Mouse (Mus musculus) lung, postnatal 25 days (tissue): Measurements from ENCODE around the gene Sds.
A peak's percentile ranks its signal among the peaks of the same experiment; 100 is the strongest.
"Not testable (repeated sequence)": the region's sequence is repeated elsewhere in the genome, so short reads cannot be mapped to it uniquely, and the experiment has no call there.

Experiments used
- DNase-seq: peaks from one replicate; pipeline ENCODE4 v3.0.0; 2022; ENCODE audit warnings: low spot score

Sds gene

DNA sequence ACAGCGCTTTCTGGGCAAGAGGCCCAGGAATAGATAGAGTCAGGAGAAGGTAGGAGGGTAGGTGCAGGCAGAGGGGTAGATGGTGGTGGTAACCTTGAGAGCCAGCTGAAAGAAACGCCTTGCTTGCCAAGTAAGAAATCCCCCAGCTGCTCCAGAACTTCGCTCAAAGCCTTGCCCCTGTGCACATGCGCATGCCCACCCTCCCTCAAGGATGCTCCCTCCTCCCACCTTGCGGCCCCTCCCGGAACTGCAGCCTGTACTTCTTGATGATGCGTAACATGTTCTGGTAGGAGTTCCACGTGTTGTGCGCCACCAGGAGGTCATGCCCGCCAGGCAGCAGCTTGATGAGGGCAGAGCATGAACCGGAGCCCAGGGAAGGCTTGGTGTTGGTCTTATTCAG is 16.1 kb downstream of the Sds start:
- no peak for DNase-seq

DNA sequence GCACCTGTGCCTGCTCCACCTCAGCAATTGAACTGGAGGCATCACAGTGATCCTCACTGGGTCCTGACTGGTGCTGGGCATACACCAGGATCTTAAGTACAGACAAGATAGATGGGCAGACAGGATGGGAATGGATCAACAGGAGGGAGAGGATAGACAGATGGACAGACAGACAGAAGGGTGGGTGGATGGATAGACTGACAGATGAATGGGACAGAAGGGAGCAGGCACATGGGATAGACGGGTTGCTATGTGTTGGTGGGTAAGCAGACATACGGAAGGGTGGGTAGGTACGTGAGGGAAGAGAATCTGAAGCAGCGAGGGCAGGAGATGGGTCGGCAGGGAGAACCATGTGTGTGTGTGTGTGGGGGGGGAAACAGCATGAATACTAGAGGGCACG is 17.1 kb downstream of the Sds start:
- DNase-seq: no peak

DNA sequence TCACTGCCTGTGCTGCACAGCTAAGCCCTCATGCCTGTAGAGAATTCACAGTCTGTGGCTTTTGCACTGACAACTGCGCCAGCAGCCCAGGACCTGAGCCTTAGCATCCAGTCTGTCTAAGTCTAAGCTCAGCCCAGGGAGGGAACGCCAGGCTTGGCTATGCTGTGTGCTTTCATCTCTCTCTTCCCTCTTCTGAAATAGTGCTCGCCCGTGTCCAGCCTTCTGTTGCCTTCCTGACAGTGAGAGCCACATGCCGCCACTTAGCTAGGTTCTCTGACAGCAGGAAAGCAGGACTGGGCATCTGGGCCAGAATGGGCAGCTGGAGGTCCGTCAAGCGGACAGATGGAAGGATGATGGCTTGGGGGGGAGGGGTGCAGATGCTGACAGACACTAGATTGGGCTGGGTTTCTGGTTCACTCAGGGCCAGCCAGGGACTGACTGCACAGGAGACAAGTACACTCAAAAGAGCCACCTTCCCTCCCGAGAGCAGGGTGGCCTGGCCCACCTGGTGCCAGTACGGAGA is 17.6 kb downstream of the Sds start:
- no peak for DNase-seq

DNA sequence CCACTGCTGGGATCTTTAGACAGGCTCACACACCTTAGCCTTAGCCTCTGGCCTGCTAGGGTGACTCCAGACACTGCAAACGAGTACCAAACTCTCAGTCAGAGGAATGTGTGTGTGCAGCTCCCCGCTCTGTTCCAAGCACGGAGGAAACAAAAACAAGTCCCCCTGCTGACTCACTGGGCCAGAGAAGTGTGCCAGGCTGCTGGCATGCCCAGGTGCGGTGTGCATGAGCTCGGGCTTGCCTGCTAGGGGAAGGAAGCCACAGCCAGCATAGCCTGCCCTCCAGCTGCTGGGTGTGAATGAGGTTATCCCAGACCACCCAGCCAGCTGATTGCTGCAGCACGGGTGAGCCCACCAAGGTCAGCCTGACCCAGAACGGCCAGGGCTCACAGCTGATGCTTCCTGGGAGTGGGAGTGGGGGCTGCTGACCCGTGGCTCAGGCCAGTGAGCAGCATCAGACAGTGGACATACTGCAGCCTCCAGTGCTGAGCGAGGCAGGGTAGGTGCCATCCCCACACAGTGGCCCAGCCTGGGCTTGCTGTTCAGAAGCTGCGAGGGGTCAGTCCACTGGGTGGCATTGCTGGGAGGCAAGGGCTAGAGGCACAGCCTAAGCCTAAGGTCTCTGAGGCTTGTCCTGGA is 18.9 kb downstream of the Sds start:
- DNase-seq: no peak

GRCm38 (mm10) chr5:120495703-120496226 is 19.4 kb downstream of the Sds start:
- DNase-seq: no peak

DNA sequence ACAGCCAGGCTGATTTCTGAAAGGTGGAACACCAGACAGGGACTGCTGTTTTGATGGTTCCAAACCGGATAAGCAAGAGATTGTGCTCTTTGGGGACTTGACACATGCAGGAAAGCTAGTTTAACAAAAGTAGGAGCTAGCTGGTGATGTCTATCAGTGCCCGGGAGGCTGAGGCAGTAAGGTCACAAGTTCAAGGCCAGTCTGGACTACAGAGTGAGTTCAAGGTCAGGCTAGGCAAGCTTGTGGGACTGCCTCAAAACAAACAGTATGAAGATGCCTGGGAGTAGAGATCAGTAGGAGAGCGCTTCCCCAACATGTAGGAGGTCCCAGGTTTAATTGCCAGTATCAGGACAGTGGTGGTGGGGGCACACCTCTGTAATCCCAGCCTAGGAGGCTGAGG is 20.7 kb downstream of the Sds start:
- no peak for DNase-seq

DNA sequence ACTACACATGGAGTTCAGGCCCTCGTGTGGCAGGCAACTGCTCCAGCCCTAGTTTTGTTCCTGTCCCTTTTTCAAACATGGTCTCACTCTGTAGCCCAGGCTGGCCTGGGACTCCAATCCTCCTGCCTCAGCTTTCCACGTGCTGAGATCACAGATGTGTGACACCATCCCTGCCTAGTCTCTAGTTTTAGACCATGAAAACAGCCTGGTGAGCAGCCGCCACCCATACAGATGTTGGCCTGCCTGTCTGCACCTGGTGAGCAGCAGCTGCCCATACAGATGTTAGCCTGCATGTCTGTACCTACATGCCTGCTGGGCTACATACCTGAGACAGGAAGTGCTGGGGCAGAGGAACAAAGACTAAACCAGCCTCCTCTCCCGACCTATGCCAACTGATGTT is 22.9 kb downstream of the Sds start:
- no peak for DNase-seq

DNA sequence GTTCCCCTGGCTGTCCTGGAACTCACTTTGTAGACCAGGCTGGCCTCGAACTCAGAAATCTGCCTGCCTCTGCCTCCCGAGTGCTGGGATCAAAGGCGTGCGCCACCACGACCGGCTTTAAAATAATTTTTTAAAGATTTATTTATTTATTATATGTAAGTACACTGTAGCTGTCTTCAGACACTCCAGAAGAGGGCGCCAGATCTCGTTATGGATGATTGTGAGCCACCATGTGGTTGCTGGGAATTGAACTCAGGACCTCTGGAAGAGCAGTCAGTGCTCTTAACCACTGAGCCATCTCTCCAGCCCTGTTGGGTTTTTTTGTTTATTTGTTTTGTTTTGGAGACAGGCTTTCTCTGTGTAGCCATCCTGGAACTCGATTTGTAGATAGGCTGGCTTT is 24.3 kb downstream of the Sds start:
- not testable (repeated sequence) for DNase-seq

DNA sequence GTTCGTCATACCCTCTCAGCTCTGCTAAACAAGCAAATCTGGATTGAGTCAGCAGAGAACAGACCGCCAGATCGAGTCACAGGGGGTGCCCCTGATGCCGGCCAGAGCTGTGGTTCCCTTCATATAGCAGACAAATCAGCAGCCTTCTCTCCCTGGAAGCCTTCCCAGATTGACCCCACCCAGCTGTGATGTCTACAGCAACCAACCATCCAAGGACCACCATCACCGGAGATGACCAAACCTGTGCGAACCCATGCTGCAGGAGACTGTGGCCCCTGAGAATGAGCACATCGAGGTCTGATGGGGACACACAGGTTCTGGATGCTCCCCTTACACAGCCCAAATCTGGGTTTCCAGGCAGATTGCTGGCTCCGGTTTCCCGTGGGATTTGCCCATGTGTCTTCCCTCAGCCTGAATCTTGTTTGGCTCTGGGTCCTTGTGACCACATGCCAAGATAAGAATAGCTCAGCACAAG is 25.9 kb downstream of the Sds start:
- no peak for DNase-seq

- DNase-seq: no peak
Measured at GRCm38 (mm10) chr5:120502675-120503143, 26.4 kb downstream of the Sds start.

DNA sequence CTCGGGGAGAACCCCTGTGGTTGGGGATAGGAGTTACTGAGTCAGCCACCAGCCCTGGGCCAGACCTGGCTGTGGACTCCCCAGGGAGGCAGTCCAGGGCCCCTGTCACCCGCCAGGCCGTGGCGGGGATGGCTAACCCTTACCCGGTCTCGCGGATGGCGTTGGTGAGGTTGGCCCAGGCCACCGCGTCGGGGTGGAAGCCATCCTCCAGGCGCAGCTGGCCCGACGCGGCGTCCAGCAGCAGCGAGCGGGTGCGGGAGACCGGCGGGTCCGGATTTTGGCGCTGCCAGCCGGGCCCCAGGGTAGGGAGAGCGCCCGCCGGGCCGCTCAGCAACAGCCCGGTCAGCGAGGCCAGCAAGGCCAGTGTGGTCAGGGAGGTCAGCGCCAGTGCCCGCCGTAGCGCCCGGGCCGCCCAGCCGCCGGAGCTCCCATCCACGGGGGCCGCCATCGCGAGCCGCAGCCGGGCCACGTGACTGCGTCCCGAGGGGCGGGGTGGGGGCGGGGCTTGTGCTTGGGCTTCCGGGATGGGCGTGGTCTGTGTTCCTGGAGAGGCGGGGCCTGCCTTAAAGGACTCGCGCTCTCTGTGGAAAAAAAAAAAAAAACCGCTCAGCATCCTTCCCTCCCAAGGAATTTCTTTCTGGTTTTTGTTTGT is 26.9 kb downstream of the Sds start, which contains the start of gene Plbd2:
Gene Plbd2, minus strand, starts transcription at position 482 of the 652 bp plus-strand sequence.
- peak; percentile 74 for DNase-seq

- DNase-seq: peak; percentile 82
Measured at GRCm38 (mm10) chr5:120505368-120505767, 29.0 kb downstream of the Sds start.

DNA sequence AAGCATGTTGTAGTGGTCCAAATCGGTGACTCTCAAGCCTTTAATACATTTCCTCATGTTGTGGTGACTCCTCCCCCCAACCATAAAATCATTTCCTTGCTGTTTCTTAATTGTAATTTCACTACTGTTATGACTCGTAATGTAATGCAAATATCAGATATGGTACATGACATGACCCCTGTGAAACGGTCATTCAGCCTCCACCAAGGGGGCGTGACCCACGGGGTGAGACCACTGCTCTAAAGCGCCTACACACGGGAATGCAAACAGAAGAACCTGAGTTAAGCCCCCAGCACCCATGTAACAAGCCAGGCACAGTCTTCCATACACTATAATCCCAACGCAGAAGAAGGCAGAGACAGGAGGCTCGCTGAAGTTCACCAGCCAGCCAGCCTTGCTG is 29.5 kb downstream of the Sds start:
- no peak for DNase-seq

GRCm38 (mm10) chr5:120506490-120506889 is 30.2 kb downstream of the Sds start:
- no peak for DNase-seq

DNA sequence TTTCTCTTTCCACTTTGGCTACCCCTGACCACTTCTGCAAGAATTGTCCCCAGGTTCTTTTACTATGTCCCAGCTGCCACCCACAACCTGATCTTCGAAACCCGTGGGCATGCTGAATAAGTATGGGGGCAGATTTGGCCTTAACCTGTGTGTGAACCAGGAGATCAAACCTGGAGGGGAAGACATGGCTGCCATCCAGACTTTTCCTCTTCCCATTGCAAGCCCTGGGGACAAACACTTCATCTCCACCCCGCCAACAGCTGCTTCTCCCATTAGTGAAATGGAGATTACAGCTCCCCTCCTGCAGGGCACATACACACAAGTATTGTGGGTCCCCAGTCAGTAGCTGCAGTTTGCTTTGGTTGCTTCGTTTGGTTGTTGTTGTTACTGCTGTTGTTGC is 31.0 kb downstream of the Sds start:
- no peak for DNase-seq

DNA sequence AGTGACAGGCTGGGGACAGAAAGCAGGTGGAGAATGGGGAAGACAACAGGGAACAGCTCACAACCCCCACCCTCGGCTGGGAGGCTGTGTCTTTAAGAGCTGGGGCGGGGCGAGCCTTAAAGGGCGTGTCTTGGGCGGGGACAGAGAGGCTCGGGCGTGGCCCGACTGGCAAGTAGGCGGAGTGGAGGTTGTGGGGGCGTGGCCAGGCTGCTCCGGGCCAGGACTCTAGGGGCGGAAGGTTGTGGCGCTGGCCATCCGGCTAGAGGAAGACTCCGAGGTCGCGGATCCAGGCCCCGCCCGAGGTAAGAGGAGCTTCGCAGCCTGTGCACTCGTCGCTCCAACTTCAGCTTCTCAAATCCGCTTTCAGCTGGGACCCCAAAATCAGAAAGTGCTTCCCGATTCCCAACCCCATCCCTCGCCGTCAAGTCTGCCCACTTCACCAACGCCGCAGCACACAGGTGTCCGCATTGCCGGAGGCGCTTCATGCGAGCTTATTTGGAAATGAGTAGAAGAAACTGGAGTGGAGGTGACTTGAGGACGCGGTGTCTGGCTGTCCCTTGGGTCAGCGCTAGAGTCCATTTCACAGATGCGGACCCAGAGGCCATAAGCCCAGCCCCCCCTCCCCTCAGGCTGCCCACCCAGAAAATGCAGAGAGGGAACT is 34.8 kb downstream of the Sds start, which contains the start of gene Slc8b1:
Gene Slc8b1, plus strand, starts transcription at position 187 of the 661 bp plus-strand sequence.
- DNase-seq: peak; percentile 96

GRCm38 (mm10) chr5:120511643-120512220 is 35.4 kb downstream of the Sds start:
- peak; percentile 36 for DNase-seq

- DNase-seq: no peak
Measured at GRCm38 (mm10) chr5:120512911-120513555, 36.7 kb downstream of the Sds start.

DNA sequence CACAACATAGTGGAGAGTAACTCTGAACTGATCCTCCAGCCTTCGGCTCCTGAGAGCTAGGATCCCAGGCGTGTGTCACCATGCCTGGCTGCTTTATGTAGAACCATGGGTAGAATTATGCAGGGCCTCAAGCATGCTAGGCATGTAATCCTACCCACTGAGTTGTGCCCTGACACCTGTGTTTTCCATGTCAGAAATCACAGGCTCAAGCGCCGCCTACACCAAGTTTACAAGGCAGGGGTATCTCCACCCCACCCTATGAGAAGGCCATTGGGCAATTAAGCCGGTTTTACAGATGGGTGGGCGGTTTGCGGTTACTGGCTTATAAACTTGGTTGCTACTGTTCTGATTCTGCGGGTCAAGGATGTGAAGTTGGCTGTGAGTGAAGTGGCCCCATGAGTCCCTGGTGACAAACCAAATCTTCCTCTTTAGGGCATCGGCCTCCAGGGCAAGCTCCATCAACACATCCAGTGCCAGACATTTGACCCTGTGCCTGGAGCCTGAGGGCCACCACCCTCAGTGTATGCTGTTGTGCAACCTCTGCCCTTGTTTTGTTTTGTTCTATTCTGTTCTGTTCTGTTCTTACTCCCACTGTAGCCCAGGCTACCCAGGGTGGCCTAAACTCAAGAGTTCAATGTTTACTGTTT is 37.8 kb downstream of the Sds start:
- peak; percentile 59 for DNase-seq

- peak; percentile 43 for DNase-seq
Measured at GRCm38 (mm10) chr5:120514754-120515153, 38.4 kb downstream of the Sds start.

GRCm38 (mm10) chr5:120515451-120515850 is 39.1 kb downstream of the Sds start:
- no peak for DNase-seq
